Mouse (Mus musculus): ENCODE measurements around the gene Prrx1.

Gene Prrx1

GRCm38 (mm10) chr1:163311861-163312811, 1.4 kb downstream of the Prrx1 start:
- DNase-seq (ENCODE audit: low read depth, low spot score) = no peak

- no peak for DNase-seq (ENCODE audit: low read depth, low spot score)
Measured at GRCm38 (mm10) chr1:163311006-163311836, 2.3 kb downstream of the Prrx1 start.

- no peak for DNase-seq (ENCODE audit: low read depth, low spot score)
Measured at GRCm38 (mm10) chr1:163310023-163310754, 3.3 kb downstream of the Prrx1 start.

- DNase-seq (ENCODE audit: low read depth, low spot score) = no peak
Measured at GRCm38 (mm10) chr1:163309466-163309865, 4.0 kb downstream of the Prrx1 start.

GRCm38 (mm10) chr1:163308631-163309030, 4.9 kb downstream of the Prrx1 start:
- DNase-seq (ENCODE audit: low read depth, low spot score) = no peak

GRCm38 (mm10) chr1:163307706-163308105, 5.8 kb downstream of the Prrx1 start:
- no peak for DNase-seq (ENCODE audit: low read depth, low spot score)

- DNase-seq (ENCODE audit: low read depth, low spot score) = no peak
Measured at GRCm38 (mm10) chr1:163305956-163306355, 7.6 kb downstream of the Prrx1 start.

- no peak for DNase-seq (ENCODE audit: low read depth, low spot score)
Measured at GRCm38 (mm10) chr1:163304837-163305236, 8.7 kb downstream of the Prrx1 start.

GRCm38 (mm10) chr1:163302292-163302691, 11.2 kb downstream of the Prrx1 start:
- no peak for DNase-seq (ENCODE audit: low read depth, low spot score)

GRCm38 (mm10) chr1:163293152-163293551, 20.4 kb downstream of the Prrx1 start:
- no peak for DNase-seq (ENCODE audit: low read depth, low spot score)

- no peak for DNase-seq (ENCODE audit: low read depth, low spot score)
Measured at GRCm38 (mm10) chr1:163291925-163292324, 21.6 kb downstream of the Prrx1 start.

- no peak for DNase-seq (ENCODE audit: low read depth, low spot score)
Measured at GRCm38 (mm10) chr1:163289131-163289530, 24.4 kb downstream of the Prrx1 start.

- no peak for DNase-seq (ENCODE audit: low read depth, low spot score)
Measured at GRCm38 (mm10) chr1:163285539-163285938, 28.0 kb downstream of the Prrx1 start.

GRCm38 (mm10) chr1:163285136-163285535, 28.4 kb downstream of the Prrx1 start:
- no peak for DNase-seq (ENCODE audit: low read depth, low spot score)

- no peak for DNase-seq (ENCODE audit: low read depth, low spot score)
Measured at GRCm38 (mm10) chr1:163283980-163284635, 29.4 kb downstream of the Prrx1 start.

- DNase-seq (ENCODE audit: low read depth, low spot score) = no peak
Measured at GRCm38 (mm10) chr1:163281450-163282198, 31.9 kb downstream of the Prrx1 start.

- DNase-seq (ENCODE audit: low read depth, low spot score) = no peak
Measured at GRCm38 (mm10) chr1:163280842-163281122, 32.7 kb downstream of the Prrx1 start.

- no peak for DNase-seq (ENCODE audit: low read depth, low spot score)
Measured at GRCm38 (mm10) chr1:163280097-163280841, 33.2 kb downstream of the Prrx1 start.

GRCm38 (mm10) chr1:163277069-163277468, 36.4 kb downstream of the Prrx1 start:
- no peak for DNase-seq (ENCODE audit: low read depth, low spot score)

- no peak for DNase-seq (ENCODE audit: low read depth, low spot score)
Measured at GRCm38 (mm10) chr1:163274919-163275318, 38.6 kb downstream of the Prrx1 start.

Data from WW6 (cell line).